Mouse (Mus musculus) limb, embryonic 14.5 days (tissue): ENCODE data around the gene Bbs5. TPM values are rescaled to one million over a fixed set of nuclear protein-coding genes. Genes with fewer than 3 reads are reported as not detected.

Experiments
- ATAC-seq: fragments of 200-750 bp; cut with Nextera tagmentation; 2 replicates; pipeline ENCODE4 v1.8.0; 2017; ENCODE audit warnings: low read depth, moderate number of reproducible peaks, moderate TSS enrichment; ENCODE audit not compliant: low FRiP score
- DNase-seq: peaks from one replicate; pipeline ENCODE4 v3.0.0-alpha.2; 2015; ENCODE audit warnings: low spot score
- H3K27ac ChIP-seq: fragments of 300-500 bp; sonication (generic); replicated peaks from 2 replicates; pipeline ENCODE4 v1.5.1; 2014; ENCODE audit warnings: low read depth, mild to moderate bottlenecking, low read length, moderate library complexity, mixed read lengths
- H3K27me3 ChIP-seq: fragments of 300-500 bp; sonication (generic); 2 replicates; pipeline ENCODE4 v1.6.1; 2014; ENCODE audit warnings: low read length, mixed read lengths; ENCODE audit not compliant: control insufficient read depth, insufficient read depth
- H3K36me3 ChIP-seq: fragments of 300-500 bp; sonication (generic); 2 replicates; pipeline ENCODE4 v1.6.1; 2014; ENCODE audit warnings: mild to moderate bottlenecking, low read length, moderate library complexity, mixed read lengths; ENCODE audit not compliant: control insufficient read depth, insufficient read depth
- H3K4me1 ChIP-seq: fragments of 300-500 bp; sonication (generic); 2 replicates; pipeline ENCODE4 v1.6.1; 2014; ENCODE audit warnings: antibody characterized with exemption, low read length, mixed read lengths; ENCODE audit not compliant: control insufficient read depth, insufficient read depth
- H3K4me2 ChIP-seq: fragments of 300-500 bp; sonication (generic); replicated peaks from 2 replicates; pipeline ENCODE4 v1.6.1; 2014; ENCODE audit warnings: low read depth, mild to moderate bottlenecking, low read length, moderate library complexity; ENCODE audit not compliant: severe bottlenecking
- H3K4me3 ChIP-seq: fragments of 300-500 bp; sonication (generic); replicated peaks from 2 replicates; pipeline ENCODE4 v1.5.1; 2014; ENCODE audit warnings: low read length
- H3K9ac ChIP-seq: fragments of 300-500 bp; sonication (generic); 2 replicates; pipeline ENCODE4 v1.6.1; 2014; ENCODE audit warnings: mild to moderate bottlenecking, low read depth, low read length, moderate library complexity; ENCODE audit not compliant: severe bottlenecking
- H3K9me3 ChIP-seq: fragments of 300-500 bp; sonication (generic); 2 replicates; pipeline ENCODE4 v1.6.1; 2016; ENCODE audit warnings: low read length; ENCODE audit not compliant: control insufficient read depth
- POLR2A ChIP-seq: fragments of 200-500 bp; IDR thresholded peaks from 2 replicates; pipeline ENCODE4 v1.8.0; 2012; ENCODE audit warnings: inconsistent platforms, mild to moderate bottlenecking, moderate library complexity, borderline replicate concordance; ENCODE audit not compliant: insufficient read depth, insufficient read length; ENCODE audit errors: extremely low read depth
- WGBS: fragments of 180-500 bp; shearing (Covaris S2); extraction: QIAGEN DNeasy Blood & Tissue Kit; methylation state at CpG from one replicate; pipeline ENCODE4 v1.1.7; 2014; 5-methylcytosine and 5-hydroxymethylcytosine counted together
- polyA plus RNA-seq, 2 experiments: library from polyadenylated mRNA; depleted of rRNA in 1 of 2; stranded (reverse) in 1 of 2; unstranded in 1 of 2; fragments of >200 nt; fragmentation: Nextera tagmentation in 1 of 2; extraction: Ambion mirVana in 1 of 2; gene quantifications; 2 replicates each; pipeline versions ENCODE4 v1.2.1 to v1.2.3; 2012 to 2014

Bbs5 gene
- polyA plus RNA-seq, 2 experiments = 15.8 to 18.9 TPM

DNA sequence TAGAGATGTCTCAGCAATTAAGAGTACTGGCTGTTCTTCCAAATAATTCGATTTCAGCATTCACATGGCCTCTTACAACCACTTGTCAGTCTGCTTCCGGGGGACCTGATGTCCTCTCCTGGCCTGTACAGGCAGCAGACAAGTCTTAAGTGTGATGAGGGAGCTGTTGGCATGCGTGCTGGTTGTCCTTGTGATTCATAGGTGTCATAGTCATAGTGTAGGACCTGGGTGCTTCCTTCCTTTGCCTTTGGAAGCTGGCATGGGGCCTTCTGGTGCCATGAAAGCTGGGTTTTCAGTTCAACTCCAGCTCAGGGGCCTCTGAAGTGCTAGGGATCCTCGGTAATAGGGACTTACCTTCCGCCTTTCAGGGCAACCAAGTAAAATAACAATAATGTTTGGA is 67.2 kb downstream of the Bbs5 start:
- Histone ChIP-seq H3K4me1 (no peaks in the 10 kb centered on the region), H3K27me3 (no peaks in the 10 kb centered on the region), H3K9me3 (no peaks in the 10 kb centered on the region), H3K4me3 (no peak overlapping the region), H3K4me2 (no peak overlapping the region), H3K36me3 (0 out of 2 replicates have a peak, but pooled peaks cover 3% of the 10 kb centered on the region), H3K27ac (no peak overlapping the region), H3K9ac (no peak overlapping the region)
- WGBS = 81% methylated on average over 5 of the region's 5 CpGs
- DNase-seq (no peak), ATAC-seq (no peak)
- TF ChIP-seq POLR2A = no peak

- 63% methylated on average over 3 of the region's 3 CpGs for WGBS
- Histone ChIP-seq H3K4me1 (no peaks in the 10 kb centered on the region), H3K4me2 (no peak overlapping the region), H3K27me3 (no peaks in the 10 kb centered on the region), H3K27ac (no peak overlapping the region), H3K9ac (no peak overlapping the region), H3K36me3 (no peaks in the 10 kb centered on the region), H3K4me3 (no peak overlapping the region), H3K9me3 (no peaks in the 10 kb centered on the region)
- DNase-seq = no peak
- TF ChIP-seq POLR2A = no peak
- ATAC-seq = no peak
These were observed 69.5 kb downstream of the Bbs5 start for GRCm38 (mm10) chr2:69716483-69716882.

Other genes starting within 250 kb of the Bbs5 start
- gene Lrp2, start 61.1 kb upstream of the Bbs5 start, polyA plus RNA-seq (2012; rRNA removed) = 0.09 and 0.12 TPM in 2 replicates
- 0.01 TPM in 1 of 2 replicates, not detected in the other for gene Lrp2, start 61.1 kb upstream of the Bbs5 start, polyA plus RNA-seq (2014; fragmentation: Nextera tagmentation; extraction: Ambion mirVana)
- gene Klhl41, start 22.9 kb downstream of the Bbs5 start, polyA plus RNA-seq (2012; rRNA removed) = 17.4 and 23.2 TPM in 2 replicates
- gene Klhl41, start 22.9 kb downstream of the Bbs5 start, polyA plus RNA-seq (2014; fragmentation: Nextera tagmentation; extraction: Ambion mirVana) = 13.2 and 16.7 TPM in 2 replicates
- 12.8 and 13.0 TPM in 2 replicates for gene Fastkd1, start 66.3 kb downstream of the Bbs5 start, polyA plus RNA-seq (2012; rRNA removed)
- gene Fastkd1, start 66.3 kb downstream of the Bbs5 start, polyA plus RNA-seq (2014; fragmentation: Nextera tagmentation; extraction: Ambion mirVana) = 12.3 and 15.0 TPM in 2 replicates
- gene Ppig, start 75.4 kb downstream of the Bbs5 start, polyA plus RNA-seq (2012; rRNA removed) = 14.2 and 25.3 TPM in 2 replicates
- gene Ppig, start 75.4 kb downstream of the Bbs5 start, polyA plus RNA-seq (2014; fragmentation: Nextera tagmentation; extraction: Ambion mirVana) = 118 and 120 TPM in 2 replicates
- gene Ccdc173, start 142.4 kb downstream of the Bbs5 start, polyA plus RNA-seq (2012; rRNA removed) = 1.1 and 2.5 TPM in 2 replicates
- gene Ccdc173, start 142.4 kb downstream of the Bbs5 start, polyA plus RNA-seq (2014; fragmentation: Nextera tagmentation; extraction: Ambion mirVana) = 2.0 and 2.1 TPM in 2 replicates
- 27.5 and 30.9 TPM in 2 replicates for gene Phospho2, start 142.5 kb downstream of the Bbs5 start, polyA plus RNA-seq (2012; rRNA removed)
- gene Phospho2, start 142.5 kb downstream of the Bbs5 start, polyA plus RNA-seq (2014; fragmentation: Nextera tagmentation; extraction: Ambion mirVana) = 24.6 and 28.5 TPM in 2 replicates
- gene Klhl23, start 174.8 kb downstream of the Bbs5 start, polyA plus RNA-seq (2012; rRNA removed) = 18.6 and 21.2 TPM in 2 replicates
- gene Klhl23, start 174.8 kb downstream of the Bbs5 start, polyA plus RNA-seq (2014; fragmentation: Nextera tagmentation; extraction: Ambion mirVana) = 20.7 and 21.9 TPM in 2 replicates
- 80.8 and 173 TPM in 2 replicates for gene Ssb, start 214.4 kb downstream of the Bbs5 start, polyA plus RNA-seq (2012; rRNA removed)
- gene Ssb, start 214.4 kb downstream of the Bbs5 start, polyA plus RNA-seq (2014; fragmentation: Nextera tagmentation; extraction: Ambion mirVana) = 288 and 291 TPM in 2 replicates
- gene Mettl5, start 238.4 kb downstream of the Bbs5 start, polyA plus RNA-seq (2012; rRNA removed) = 9.8 and 14.0 TPM in 2 replicates
- gene Mettl5, start 238.4 kb downstream of the Bbs5 start, polyA plus RNA-seq (2014; fragmentation: Nextera tagmentation; extraction: Ambion mirVana) = 33.7 and 41.0 TPM in 2 replicates